Comparison of ENCODE assay signal across 21 mouse cellular contexts in genomic region chr6:29785759-29786158, GRCm38 (mm10). TPM values are rescaled to one million over a fixed set of nuclear protein-coding genes. Genes with fewer than 3 reads are reported as not detected.
DNase-seq lines count a peak whose midpoint lies in the region; ATAC-seq and TF ChIP-seq lines count a peak whose summit lies in the region.
"Had no signal": no experiment of that assay in that cellular context is flagged by ENCODE, and none has a peak within 500 bp of the region (broad histone marks: within the 10 kb centered on the region; RNA-seq: fewer than 3 reads in every experiment).

No protein-coding gene starts in this region.

- WGBS in midbrain, embryonic 11.5 days = 88% methylated on average over 5 of the region's 5 CpGs
- WGBS in midbrain, embryonic 13.5 days = 91% methylated on average over 5 of the region's 5 CpGs
- WGBS in macrophage (ENCODE audit: missing documents) = 26% methylated on average over 5 of the region's 5 CpGs

- no peak for ATAC-seq in midbrain, embryonic 11.5 days (ENCODE audit: low FRiP score)
- no peak for ATAC-seq in midbrain, embryonic 13.5 days
- ATAC-seq: activated CD4-positive, CD25-positive, alpha-beta regulatory T cell, adult 4 months; forebrain, embryonic 13.5 days; forebrain, embryonic 15.5 days; forebrain, postnatal 0 days; Patski had no signal

- H3K27ac ChIP-seq in midbrain, embryonic 11.5 days (ENCODE audit: low read depth, low read length) = no peak overlapping the region
- no peak overlapping the region for H3K27ac ChIP-seq in midbrain, embryonic 13.5 days
- peak overlapping the region; percentile 30 for H3K27ac ChIP-seq in bone marrow macrophage, adult 2 months (ENCODE audit: insufficient read depth, low read depth, low read length)
- H3K27ac ChIP-seq in macrophage = peak overlapping the region; percentile 28; the same call in 1 of the 2 replicates
- H3K27ac ChIP-seq: embryonic facial prominence, embryonic 10.5 days; embryonic facial prominence, embryonic 12.5 days; forebrain, embryonic 13.5 days; forebrain, embryonic 15.5 days had no signal

- no peak overlapping the region for H3K4me3 ChIP-seq in midbrain, embryonic 11.5 days (ENCODE audit: low read depth, low read length)
- H3K4me3 ChIP-seq in midbrain, embryonic 13.5 days (replicated peaks) = no peak overlapping the region
- no peak overlapping the region for H3K4me3 ChIP-seq in bone marrow macrophage, adult 2 months (ENCODE audit: insufficient read depth, low read length)
- H3K4me3 ChIP-seq in macrophage (ENCODE audit: inconsistent target) = no peak overlapping the region
- H3K4me3 ChIP-seq: embryonic facial prominence, embryonic 10.5 days; embryonic facial prominence, embryonic 12.5 days; forebrain, embryonic 13.5 days; forebrain, embryonic 15.5 days had no signal

- TF ChIP-seq CTCF in bone marrow macrophage, adult 2 months (IDR thresholded peaks at IDR 0.05; ENCODE audit: low read depth, low read length) = no peak

- H3K36me3 ChIP-seq in midbrain, embryonic 11.5 days (ENCODE audit: control insufficient read depth, insufficient read depth, low read length) = no peaks in the 10 kb centered on the region
- H3K36me3 ChIP-seq in midbrain, embryonic 13.5 days = no peaks in the 10 kb centered on the region
- no peaks in the 10 kb centered on the region for H3K36me3 ChIP-seq in macrophage (ENCODE audit: inconsistent target)
- H3K36me3 ChIP-seq: embryonic facial prominence, embryonic 10.5 days; embryonic facial prominence, embryonic 12.5 days; forebrain, embryonic 15.5 days had no signal

- no peaks in the 10 kb centered on the region for H3K27me3 ChIP-seq in midbrain, embryonic 11.5 days (ENCODE audit: control insufficient read depth, insufficient read depth, low read length)
- H3K27me3 ChIP-seq in midbrain, embryonic 13.5 days = no peaks in the 10 kb centered on the region
- H3K27me3 ChIP-seq: embryonic facial prominence, embryonic 12.5 days; forebrain, embryonic 13.5 days; forebrain, embryonic 15.5 days; Patski had no signal

- H3K4me1 ChIP-seq in midbrain, embryonic 11.5 days (ENCODE audit: control insufficient read depth, insufficient read depth, low read length) = peaks cover 6% of the 10 kb centered on the region
- 0 out of 2 replicates have a peak, but pooled peaks cover 4% of the 10 kb centered on the region for H3K4me1 ChIP-seq in midbrain, embryonic 13.5 days (replicated peaks)
- peaks cover 13% of the 10 kb centered on the region for H3K4me1 ChIP-seq in bone marrow macrophage, adult 2 months (ENCODE audit: control insufficient read depth, insufficient read depth, low read length)
- H3K4me1 ChIP-seq: embryonic facial prominence, embryonic 10.5 days; embryonic facial prominence, embryonic 12.5 days had no signal

- no peaks in the 10 kb centered on the region for H3K9me3 ChIP-seq in midbrain, embryonic 11.5 days (ENCODE audit: control insufficient read depth, low read length)
- no peaks in the 10 kb centered on the region for H3K9me3 ChIP-seq in midbrain, embryonic 13.5 days
- H3K9me3 ChIP-seq: embryonic facial prominence, embryonic 10.5 days; embryonic facial prominence, embryonic 12.5 days; forebrain, embryonic 13.5 days; forebrain, embryonic 15.5 days had no signal

- no peak overlapping the region for H3K9ac ChIP-seq in midbrain, embryonic 11.5 days (ENCODE audit: low read length)
- no peak overlapping the region for H3K9ac ChIP-seq in midbrain, embryonic 13.5 days (replicated peaks)
- H3K9ac ChIP-seq: embryonic facial prominence, embryonic 12.5 days; forebrain, embryonic 13.5 days; forebrain, embryonic 15.5 days; forebrain, postnatal 0 days had no signal

- H3K4me2 ChIP-seq in midbrain, embryonic 11.5 days = no peak overlapping the region
- H3K4me2 ChIP-seq in midbrain, embryonic 13.5 days (replicated peaks) = no peak overlapping the region
- H3K4me2 ChIP-seq: embryonic facial prominence, embryonic 12.5 days; forebrain, embryonic 13.5 days; forebrain, embryonic 15.5 days had no signal

- DNase-seq in midbrain, embryonic 11.5 days (ENCODE audit: low spot score, missing footprints) = peak; percentile 67
- DNase-seq in adrenal gland, postnatal 25 days = no peak
- no peak for DNase-seq in embryo, embryonic 11 days
- DNase-seq in cerebellum, postnatal 4 days (ENCODE audit: low spot score in 2 of 2) = no peak
- DNase-seq: adrenal gland, adult 8-10 months; adrenal gland, postnatal 14 days; cerebellum, adult 11-12 months; cerebellum, adult 2 months; cerebellum, adult 9-10 months; cerebellum, postnatal 10 days; cerebellum, postnatal 25 days; forebrain, postnatal 0 days had no signal

- peaks cover 92% of the 10 kb centered on the region for H3K79me2 ChIP-seq in macrophage (ENCODE audit: inconsistent target)

- no peak for TF ChIP-seq POLR2A in bone marrow macrophage, adult 2 months (IDR thresholded peaks at IDR 0.05; ENCODE audit: borderline replicate concordance, low read depth, low read length)

RNA-seq across cellular contexts. Expression of gene Ahcyl2, which starts 17.9 kb away (rescaled TPM):
- polyA plus RNA-seq in midbrain, embryonic 11.5 days (2014; fragmentation: Nextera tagmentation; extraction: Ambion mirVana) = 11.3 and 11.8 TPM in 2 replicates
- 12.8 and 13.1 TPM in 2 replicates for polyA plus RNA-seq in midbrain, embryonic 13.5 days (2015; fragmentation: Nextera tagmentation; extraction: Ambion mirVana)
- 30.6 and 37.8 TPM in 2 replicates for polyA plus RNA-seq in bone marrow macrophage, adult 2 months (2012; ENCODE audit: insufficient read depth, insufficient read length, missing spikeins)
- 100 to 1,000 TPM in 7 of 26 experiments, 10 to 100 TPM in 19; 30.5 to 184 (median 87.9) TPM for total RNA-seq in macrophage (2018; cell fraction: chromatin; rRNA removed)
- 10 to 100 TPM; 27.9 to 52.4 (median 41.1) TPM for total RNA-seq in macrophage (2018; cell fraction: cytosol; rRNA removed)
- 100 to 1,000 TPM in 4 of 26 experiments, 10 to 100 TPM in 22; 34.1 to 166 (median 71.8) TPM for total RNA-seq in macrophage (2018; cell fraction: nucleus; rRNA removed)
- polyA plus RNA-seq in macrophage (2018) = 30.8 to 43.0 TPM (median 32.9 TPM) in 3 replicates
- total RNA-seq in adrenal gland, postnatal 25 days (2021) = 137 and 156 TPM in 2 replicates

RNA-seq across cellular contexts. Expression of gene Smo, which starts 50.5 kb away (rescaled TPM):
- 38.6 and 44.5 TPM in 2 replicates for polyA plus RNA-seq in midbrain, embryonic 11.5 days (2014; fragmentation: Nextera tagmentation; extraction: Ambion mirVana)
- polyA plus RNA-seq in midbrain, embryonic 13.5 days (2015; fragmentation: Nextera tagmentation; extraction: Ambion mirVana) = 14.2 and 19.2 TPM in 2 replicates
- not detected in 2 replicates for polyA plus RNA-seq in bone marrow macrophage, adult 2 months (2012; ENCODE audit: insufficient read depth, insufficient read length, missing spikeins)
- total RNA-seq in macrophage (2018; cell fraction: chromatin; rRNA removed) = 1 to 10 TPM in 19 of 26 experiments, under 1 TPM in 5, not detected in 2; 0.26 to 7.6 (median 1.7) TPM
- total RNA-seq in macrophage (2018; cell fraction: cytosol; rRNA removed) = 1 to 10 TPM in 14 of 26 experiments, under 1 TPM in 12; 0.08 to 3.8 (median 1.1) TPM
- total RNA-seq in macrophage (2018; cell fraction: nucleus; rRNA removed) = 10 to 100 TPM in 1 of 26 experiments, 1 to 10 TPM in 11, under 1 TPM in 14; 0.22 to 11.3 (median 0.85) TPM
- 0.36 to 7.0 TPM (median 2.7 TPM) in 3 replicates for polyA plus RNA-seq in macrophage (2018)
- total RNA-seq in adrenal gland, postnatal 25 days (2021) = 42.9 and 51.2 TPM in 2 replicates

Comparison
In these comparisons a context has a peak if more than half of its experiments do, and no peak if none do; other contexts are left out.
1. H3K27ac ChIP-seq: peak in bone marrow macrophage, adult 2 months (single experiment) and macrophage (single experiment); none in midbrain, embryonic 11.5 days (single experiment) and midbrain, embryonic 13.5 days (single experiment).